Mouse (Mus musculus) stomach, postnatal 0 days (tissue): ENCODE measurements at regions not wholly inside any gene's neighbourhood (a gene's known extent, or its start where the extent isn't known, plus 50 kb on each side); places are given as distances from the start of the nearest gene placed in this dataset.

Experiments used
- ATAC-seq: fragments of 200-750 bp; cut with Nextera tagmentation; 2 replicates; pipeline ENCODE4 v1.8.0; 2017; ENCODE audit not compliant: low FRiP score, low TSS enrichment
- DNase-seq: peaks from one replicate; pipeline ENCODE4 v3.0.0-alpha.2; 2016; ENCODE audit warnings: low spot score
- H3K27ac ChIP-seq: fragments of 300-500 bp; sonication (generic); replicated peaks from 2 replicates; pipeline ENCODE4 v1.5.1; 2014; ENCODE audit warnings: mild to moderate bottlenecking, control low read depth
- H3K27me3 ChIP-seq: fragments of 300-500 bp; sonication (generic); 2 replicates; pipeline ENCODE4 v1.6.1; 2014; ENCODE audit warnings: low read length; ENCODE audit not compliant: control insufficient read depth, insufficient read depth
- H3K36me3 ChIP-seq: fragments of 300-500 bp; sonication (generic); 2 replicates; pipeline ENCODE4 v1.6.1; 2014; ENCODE audit warnings: low read length, mixed read lengths; ENCODE audit not compliant: control insufficient read depth, insufficient read depth
- H3K4me1 ChIP-seq: fragments of 300-500 bp; sonication (generic); replicated peaks from 2 replicates; pipeline ENCODE4 v1.6.1; 2014; ENCODE audit warnings: antibody characterized with exemption; ENCODE audit not compliant: control insufficient read depth, insufficient read depth
- H3K4me2 ChIP-seq: fragments of 300-500 bp; sonication (generic); replicated peaks from 2 replicates; pipeline ENCODE4 v1.6.1; 2014; ENCODE audit warnings: low read depth, mild to moderate bottlenecking, control low read depth, moderate library complexity
- H3K4me3 ChIP-seq: fragments of 300-500 bp; sonication (generic); 2 replicates; pipeline ENCODE4 v1.5.1; 2014; ENCODE audit warnings: low read depth, low read length, control low read depth
- H3K9ac ChIP-seq: fragments of 300-500 bp; sonication (generic); 2 replicates; pipeline ENCODE4 v1.6.1; 2014; ENCODE audit warnings: mild to moderate bottlenecking, low read length, control low read depth, mixed read lengths
- H3K9me3 ChIP-seq: fragments of 300-500 bp; sonication (generic); 2 replicates; pipeline ENCODE4 v1.6.1; 2016; ENCODE audit warnings: low read length; ENCODE audit not compliant: control insufficient read depth
- CTCF ChIP-seq: IDR thresholded peaks from 2 replicates; pipeline ENCODE4 v1.5.1; 2016; ENCODE audit warnings: antibody characterized with exemption, low read depth, mild to moderate bottlenecking, moderate library complexity
- EP300 ChIP-seq: optimal IDR thresholded peaks from 2 replicates; pipeline ENCODE3; 2016; ENCODE audit warnings: antibody characterized with exemption
- WGBS: fragments of 180-500 bp; shearing (Covaris S2); extraction: QIAGEN DNeasy Blood & Tissue Kit; methylation state at CpG from one replicate; pipeline ENCODE4 v1.1.7; 2014; 5-methylcytosine and 5-hydroxymethylcytosine counted together

DNA sequence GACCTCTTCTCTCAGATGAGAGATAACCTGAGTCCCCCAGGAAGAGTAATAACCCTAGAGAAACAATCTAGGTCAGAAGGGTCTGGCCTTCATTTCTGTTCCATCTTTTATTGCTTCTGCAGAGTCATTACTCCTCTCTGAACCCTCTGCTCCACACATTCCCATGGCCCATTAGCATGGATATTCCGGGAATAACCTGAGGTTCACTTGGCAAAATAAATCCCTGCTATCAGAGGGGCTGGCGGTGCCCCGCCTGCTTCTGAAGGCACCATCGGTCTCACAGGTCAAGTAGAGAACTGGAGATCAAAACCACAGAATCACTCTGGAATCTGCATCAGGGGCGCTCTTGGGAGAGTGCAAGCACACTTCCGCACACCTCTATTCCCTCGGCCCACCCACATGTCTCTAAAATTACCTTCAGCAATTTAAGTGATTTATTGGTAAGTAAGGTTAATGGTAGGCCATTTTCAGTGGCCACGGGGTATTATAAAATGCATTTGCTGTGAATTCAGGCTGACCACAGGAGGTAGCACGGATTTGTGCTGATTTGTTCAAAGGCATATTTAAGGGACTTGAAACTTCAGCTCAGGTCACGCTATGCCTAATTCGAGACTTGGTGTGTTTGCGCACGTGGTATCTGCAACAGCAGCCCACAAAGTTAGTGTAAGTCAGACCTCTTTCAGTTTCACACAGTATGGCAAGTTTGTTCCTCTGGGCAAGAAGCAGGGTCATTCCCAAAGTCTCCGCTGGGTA, 243.4 kb upstream of the Adcy2 start:
- Histone ChIP-seq H3K4me1 (no peaks in the 10 kb centered on the region), H3K4me2 (no peak overlapping the region), H3K36me3 (no peaks in the 10 kb centered on the region), H3K9me3 (no peaks in the 10 kb centered on the region), H3K27ac (no peak overlapping the region), H3K27me3 (no peaks in the 10 kb centered on the region), H3K4me3 (no peak overlapping the region), H3K9ac (no peak overlapping the region)
- DNase-seq (no peak), ATAC-seq (no peak)
- WGBS, result 70% methylated on average over 14 of the region's 14 CpGs
- TF ChIP-seq EP300, result no peak
- no peak for TF ChIP-seq CTCF

GRCm38 (mm10) chr13:69250334-69251129, 251.2 kb upstream of the Adcy2 start:
- H3K4me3 ChIP-seq, result no peak overlapping the region
- no peaks in the 10 kb centered on the region for H3K36me3 ChIP-seq
- H3K27ac ChIP-seq, result no peak overlapping the region
- no peak overlapping the region for H3K9ac ChIP-seq
- no peak for TF ChIP-seq EP300
- TF ChIP-seq CTCF, result no peak
- DNase-seq (no peak), ATAC-seq (no peak)
- no peaks in the 10 kb centered on the region for H3K4me1 ChIP-seq
- H3K9me3 ChIP-seq, result no peaks in the 10 kb centered on the region
- no peaks in the 10 kb centered on the region for H3K27me3 ChIP-seq
- 77% methylated on average over 4 of the region's 4 CpGs for WGBS
- no peak overlapping the region for H3K4me2 ChIP-seq

DNA sequence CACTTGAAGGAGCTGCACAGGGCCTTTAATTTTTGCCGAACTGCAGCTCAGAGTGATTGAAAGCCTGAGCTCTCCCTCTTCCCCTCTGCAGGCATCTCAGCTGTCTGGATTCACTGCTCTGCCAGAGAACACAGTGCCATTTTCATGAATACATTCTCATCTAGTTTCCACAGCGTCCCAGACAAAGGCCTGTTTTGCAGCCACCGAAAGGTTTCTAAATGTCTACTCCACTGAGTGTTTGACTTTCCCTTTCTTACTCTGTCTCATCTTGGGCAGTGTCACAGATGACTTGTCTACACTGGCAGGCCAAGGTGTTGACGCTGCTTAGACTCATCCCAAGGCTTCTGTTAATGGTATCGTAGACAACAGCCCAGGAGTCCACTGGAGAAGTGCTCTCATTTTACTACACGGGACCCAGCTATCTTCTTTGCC, 251.8 kb upstream of the Adcy2 start:
- H3K36me3 ChIP-seq, result no peaks in the 10 kb centered on the region
- no peaks in the 10 kb centered on the region for H3K4me1 ChIP-seq
- no peak overlapping the region for H3K9ac ChIP-seq
- H3K27ac ChIP-seq, result no peak overlapping the region
- no peaks in the 10 kb centered on the region for H3K27me3 ChIP-seq
- ATAC-seq (no peak), DNase-seq (no peak)
- WGBS, result 77% methylated on average over 6 of the region's 6 CpGs
- no peak for TF ChIP-seq CTCF
- TF ChIP-seq EP300, result no peak
- H3K9me3 ChIP-seq, result no peaks in the 10 kb centered on the region
- no peak overlapping the region for H3K4me2 ChIP-seq
- no peak overlapping the region for H3K4me3 ChIP-seq

- Histone ChIP-seq H3K9me3 (no peaks in the 10 kb centered on the region), H3K4me3 (no peak overlapping the region), H3K27me3 (no peaks in the 10 kb centered on the region), H3K4me1 (no peaks in the 10 kb centered on the region), H3K9ac (no peak overlapping the region), H3K36me3 (no peaks in the 10 kb centered on the region), H3K27ac (no peak overlapping the region), H3K4me2 (no peak overlapping the region)
- ATAC-seq (no peak), DNase-seq (no peak)
- 71% methylated on average over 10 of the region's 10 CpGs for WGBS
- TF ChIP-seq EP300, result no peak
- TF ChIP-seq CTCF, result no peak
These were observed 253.0 kb upstream of the Adcy2 start for GRCm38 (mm10) chr13:69252335-69252734.

GRCm38 (mm10) chr13:69260485-69260884, 261.1 kb upstream of the Adcy2 start:
- H3K9ac ChIP-seq, result no peak overlapping the region
- H3K27me3 ChIP-seq, result no peaks in the 10 kb centered on the region
- H3K4me3 ChIP-seq, result no peak overlapping the region
- H3K36me3 ChIP-seq, result no peaks in the 10 kb centered on the region
- DNase-seq (no peak), ATAC-seq (no peak)
- no peaks in the 10 kb centered on the region for H3K4me1 ChIP-seq
- no peak overlapping the region for H3K4me2 ChIP-seq
- no peak overlapping the region for H3K27ac ChIP-seq
- H3K9me3 ChIP-seq, result no peaks in the 10 kb centered on the region
- 76% methylated on average over 5 of the region's 5 CpGs for WGBS
- TF ChIP-seq EP300 (no peak), CTCF (no peak)

DNA sequence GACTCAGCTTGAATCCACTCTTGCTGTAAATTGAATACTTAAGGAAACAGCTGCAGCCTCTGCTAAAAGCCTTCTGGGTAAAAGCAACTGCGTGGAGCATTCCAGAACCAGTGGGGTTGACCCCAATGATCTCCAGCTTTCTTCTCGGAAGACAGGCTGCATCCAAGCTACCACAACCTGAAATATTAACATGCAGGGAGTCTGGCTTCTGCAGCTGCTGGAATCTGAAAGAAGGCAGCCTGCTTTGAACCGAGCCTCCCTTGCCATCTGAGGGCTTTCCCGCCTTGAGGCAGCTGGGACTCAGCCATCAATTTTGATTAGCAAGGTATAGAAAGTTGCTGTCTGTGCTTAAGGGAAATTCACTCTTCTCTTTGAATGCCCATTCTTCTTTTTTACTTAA, 261.6 kb upstream of the Adcy2 start:
- Histone ChIP-seq H3K9ac (no peak overlapping the region), H3K27ac (no peak overlapping the region), H3K4me2 (no peak overlapping the region), H3K4me1 (no peaks in the 10 kb centered on the region), H3K27me3 (no peaks in the 10 kb centered on the region), H3K36me3 (no peaks in the 10 kb centered on the region), H3K9me3 (no peaks in the 10 kb centered on the region), H3K4me3 (no peak overlapping the region)
- TF ChIP-seq CTCF (no peak), EP300 (no peak)
- WGBS, result 68% methylated on average over 4 of the region's 4 CpGs
- ATAC-seq, result no peak
- no peak for DNase-seq
